10 mouse cellular contexts compared by ENCODE assay signal in genomic region chr2:93071656-93072055, GRCm38 (mm10). TPM values are rescaled to one million over a fixed set of nuclear protein-coding genes. Genes with fewer than 3 reads are reported as not detected.
DNase-seq lines count a peak whose midpoint lies in the region; ATAC-seq and TF ChIP-seq lines count a peak whose summit lies in the region.
"Had no signal": no experiment of that assay in that cellular context is flagged by ENCODE, and none has a peak within 500 bp of the region (broad histone marks: within the 10 kb centered on the region; RNA-seq: fewer than 3 reads in every experiment).

No protein-coding gene starts in this region.

- WGBS in intestine, embryonic 14.5 days: 3% methylated on average over 12 of the region's 12 CpGs
- 6% methylated on average over 12 of the region's 12 CpGs for WGBS in intestine, postnatal 0 days
- 2% methylated on average over 12 of the region's 12 CpGs for WGBS in hindbrain, embryonic 15.5 days
- 8% methylated on average over 12 of the region's 12 CpGs for WGBS in liver, embryonic 11.5 days

- TF ChIP-seq CTCF in intestine, postnatal 0 days (IDR thresholded peaks at IDR 0.05; ENCODE audit: low read depth): no peak

- no peak overlapping the region for H3K4me3 ChIP-seq in intestine, embryonic 14.5 days (ENCODE audit: low read depth, low read length)
- H3K4me3 ChIP-seq in intestine, postnatal 0 days (ENCODE audit: low read depth, low read length): no peak overlapping the region
- H3K4me3 ChIP-seq in hindbrain, embryonic 15.5 days: no peak overlapping the region
- no peak overlapping the region for H3K4me3 ChIP-seq in liver, embryonic 11.5 days (ENCODE audit: low read depth, low read length)
- H3K4me3 ChIP-seq: embryonic facial prominence, embryonic 13.5 days; lung, embryonic 15.5 days had no signal

- no peaks in the 10 kb centered on the region for H3K27me3 ChIP-seq in intestine, embryonic 14.5 days (replicated peaks; ENCODE audit: control insufficient read depth, insufficient read depth, low read length)
- H3K27me3 ChIP-seq in intestine, postnatal 0 days (replicated peaks; ENCODE audit: control insufficient read depth, insufficient read depth, low read length): no peaks in the 10 kb centered on the region
- no peaks in the 10 kb centered on the region for H3K27me3 ChIP-seq in hindbrain, embryonic 15.5 days
- no peaks in the 10 kb centered on the region; the same call in 1 of the 2 replicates for H3K27me3 ChIP-seq in liver, embryonic 11.5 days (replicated peaks; ENCODE audit: control insufficient read depth, insufficient read depth, low read length)

- no peak overlapping the region for H3K9ac ChIP-seq in intestine, embryonic 14.5 days (ENCODE audit: low read length)
- H3K9ac ChIP-seq in intestine, postnatal 0 days (ENCODE audit: low read depth, low read length): no peak overlapping the region
- no peak overlapping the region for H3K9ac ChIP-seq in hindbrain, embryonic 15.5 days
- no peak overlapping the region for H3K9ac ChIP-seq in liver, embryonic 11.5 days (ENCODE audit: low read depth, low read length)
- H3K9ac ChIP-seq: embryonic facial prominence, embryonic 13.5 days; lung, embryonic 15.5 days had no signal

- no peaks in the 10 kb centered on the region for H3K36me3 ChIP-seq in intestine, embryonic 14.5 days (ENCODE audit: control insufficient read depth, insufficient read depth, low read length)
- no peaks in the 10 kb centered on the region for H3K36me3 ChIP-seq in intestine, postnatal 0 days (ENCODE audit: control insufficient read depth, insufficient read depth)
- no peaks in the 10 kb centered on the region for H3K36me3 ChIP-seq in hindbrain, embryonic 15.5 days
- no peaks in the 10 kb centered on the region for H3K36me3 ChIP-seq in liver, embryonic 11.5 days (ENCODE audit: control insufficient read depth, insufficient read depth, low read length)
- H3K36me3 ChIP-seq: embryonic facial prominence, embryonic 13.5 days; lung, embryonic 15.5 days had no signal

- no peak overlapping the region for H3K4me2 ChIP-seq in intestine, embryonic 14.5 days (ENCODE audit: low read length)
- no peak overlapping the region for H3K4me2 ChIP-seq in intestine, postnatal 0 days (replicated peaks; ENCODE audit: low read depth)
- peak overlapping the region; percentile 25; the same call in 1 of the 2 replicates for H3K4me2 ChIP-seq in hindbrain, embryonic 15.5 days
- H3K4me2 ChIP-seq in liver, embryonic 11.5 days: no peak overlapping the region
- H3K4me2 ChIP-seq: embryonic facial prominence, embryonic 13.5 days; lung, embryonic 15.5 days had no signal

- H3K9me3 ChIP-seq in intestine, embryonic 14.5 days (ENCODE audit: control insufficient read depth, low read length): no peaks in the 10 kb centered on the region
- H3K9me3 ChIP-seq in intestine, postnatal 0 days (ENCODE audit: control insufficient read depth): no peaks in the 10 kb centered on the region
- no peaks in the 10 kb centered on the region for H3K9me3 ChIP-seq in hindbrain, embryonic 15.5 days
- H3K9me3 ChIP-seq in liver, embryonic 11.5 days (ENCODE audit: control insufficient read depth, low read length): no peaks in the 10 kb centered on the region
- H3K9me3 ChIP-seq: embryonic facial prominence, embryonic 13.5 days; lung, embryonic 15.5 days had no signal

- H3K27ac ChIP-seq in intestine, embryonic 14.5 days (ENCODE audit: low read depth): no peak overlapping the region
- H3K27ac ChIP-seq in intestine, postnatal 0 days (ENCODE audit: low read depth, low read length): no peak overlapping the region
- H3K27ac ChIP-seq in hindbrain, embryonic 15.5 days (replicated peaks): no peak overlapping the region
- no peak overlapping the region for H3K27ac ChIP-seq in liver, embryonic 11.5 days (ENCODE audit: low read depth, low read length)
- H3K27ac ChIP-seq: embryonic facial prominence, embryonic 13.5 days; lung, embryonic 15.5 days had no signal

- peak; percentile 96 for DNase-seq in intestine, embryonic 14.5 days (ENCODE audit: low spot score)
- peak; percentile 92 for DNase-seq in NIH3T3 (ENCODE audit: low read depth)
- DNase-seq in embryo, embryonic 11.5 days (ENCODE audit: low read depth, low spot score): peak; percentile 70
- peak; percentile 75 for DNase-seq in liver, embryonic 11.5 days (ENCODE audit: low spot score)
- peak; percentile 57 for DNase-seq in ovary, postnatal 10 days (ENCODE audit: low spot score)
- DNase-seq in urinary bladder, postnatal 25 days (ENCODE audit: low spot score): peak; percentile 81

- H3K4me1 ChIP-seq in intestine, embryonic 14.5 days (replicated peaks; ENCODE audit: control insufficient read depth, insufficient read depth, low read length): no peaks in the 10 kb centered on the region
- no peaks in the 10 kb centered on the region for H3K4me1 ChIP-seq in intestine, postnatal 0 days (replicated peaks; ENCODE audit: control insufficient read depth, insufficient read depth, low read length)
- peaks cover 10% of the 10 kb centered on the region for H3K4me1 ChIP-seq in hindbrain, embryonic 15.5 days (replicated peaks)
- H3K4me1 ChIP-seq in liver, embryonic 11.5 days (replicated peaks; ENCODE audit: control insufficient read depth, insufficient read depth, low read length): no peaks in the 10 kb centered on the region
- H3K4me1 ChIP-seq: embryonic facial prominence, embryonic 13.5 days had no signal

- ATAC-seq in intestine, embryonic 14.5 days (replicated peaks; ENCODE audit: low FRiP score, low TSS enrichment, low read depth): peak; percentile 28; the same call in 1 of the 2 replicates
- ATAC-seq in intestine, postnatal 0 days: no peak
- no peak for ATAC-seq in hindbrain, embryonic 15.5 days (ENCODE audit: low FRiP score, low read depth)
- no peak for ATAC-seq in liver, embryonic 11.5 days (replicated peaks; ENCODE audit: low FRiP score)

RNA-seq across cellular contexts. Expression of gene Prdm11, which starts 25.7 kb away (rescaled TPM):
- 5.1 and 5.5 TPM in 2 replicates for polyA plus RNA-seq in intestine, embryonic 14.5 days (2014; fragmentation: Nextera tagmentation; extraction: Ambion mirVana)
- polyA plus RNA-seq in intestine, postnatal 0 days (2015; fragmentation: Nextera tagmentation; extraction: Ambion mirVana): 2.3 and 2.6 TPM in 2 replicates
- 3.7 and 4.1 TPM in 2 replicates for polyA plus RNA-seq in hindbrain, embryonic 15.5 days (2015; fragmentation: Nextera tagmentation; extraction: Ambion mirVana)
- 5.0 and 6.4 TPM in 2 replicates for polyA plus RNA-seq in liver, embryonic 11.5 days (2014; fragmentation: Nextera tagmentation; extraction: Ambion mirVana)
